Mouse (Mus musculus) bone marrow macrophage, adult 2 months (primary cell): ENCODE data around the gene Adam12.

Experiments
- CTCF ChIP-seq: IDR thresholded peaks from 2 replicates; pipeline ENCODE4 v1.5.1; 2012; ENCODE audit warnings: low read depth, mild to moderate bottlenecking, low read length, moderate library complexity
- POLR2A ChIP-seq: IDR thresholded peaks from 2 replicates; pipeline ENCODE4 v1.6.1; 2012; ENCODE audit warnings: mild to moderate bottlenecking, low read depth, low read length, borderline replicate concordance

GRCm38 (mm10) chr7:133916230-133916629, 315.7 kb downstream of the Adam12 start:
- no peak for TF ChIP-seq POLR2A
- no peak for TF ChIP-seq CTCF
